Mouse (Mus musculus): ENCODE measurements around the gene Clip1.

DNA sequence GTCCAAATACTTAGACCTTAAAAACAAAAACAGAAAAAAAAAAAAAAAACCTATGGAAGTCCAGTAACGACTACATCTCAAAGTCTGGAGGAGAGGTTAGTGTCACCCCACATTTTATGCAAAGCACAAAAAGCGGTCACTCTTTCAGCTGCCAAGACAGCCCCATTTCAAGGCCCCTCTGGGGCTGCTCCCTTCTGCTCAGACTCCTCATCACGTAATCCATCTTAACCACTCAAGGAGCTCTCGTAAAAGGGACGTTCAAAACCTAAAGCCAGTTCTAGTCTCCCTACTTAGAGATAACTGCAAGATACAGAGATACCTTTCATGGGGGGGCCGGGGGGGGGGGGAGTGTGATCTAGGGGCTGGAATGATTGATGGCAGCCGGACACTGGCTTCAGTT lies 20.1 kb downstream of the Clip1 start:
- no peak for TF ChIP-seq CTCF (IDR thresholded peaks at IDR 0.05; ENCODE audit: extremely low read depth, insufficient read depth, low read length)
- no peak for TF ChIP-seq POLR2A (IDR thresholded peaks at IDR 0.05; ENCODE audit: extremely low read depth, insufficient read depth, low read length)
